Mouse (Mus musculus) MEL (cell line): Measurements from ENCODE around the gene Rhoa. TPM values are rescaled to one million over a fixed set of nuclear protein-coding genes. Genes with fewer than 3 reads are reported as not detected.

ENCODE experiments used
- DNase-seq: peaks from one replicate; pipeline ENCODE4 v3.0.0; 2011; ENCODE audit warnings: low read depth, low spot score
- H3K27ac ChIP-seq: 2 replicates; pipeline ENCODE4 v1.5.1; 2012; ENCODE audit warnings: low read depth, mild to moderate bottlenecking, control low read depth, low read length, moderate library complexity; ENCODE audit not compliant: control insufficient read depth
- H3K27me3 ChIP-seq, 2 experiments: fragments of 150-350 bp in 1 of 2; sonication (generic) in 1 of 2; 2 replicates each; pipeline ENCODE4 v1.6.1; 2012; ENCODE audit warnings: low read length in 2 of 2, mild to moderate bottlenecking in 2 of 2, improper control_type of control experiment in 1 of 2, moderate library complexity in 1 of 2; ENCODE audit not compliant: insufficient read depth in 2 of 2, control insufficient read depth in 1 of 2
- H3K36me3 ChIP-seq, 2 experiments: 2 replicates each; pipeline ENCODE4 v1.6.1; 2012 to 2014; ENCODE audit warnings: low read length in 2 of 2, improper control_type of control experiment in 1 of 2, inconsistent platforms in 1 of 2, mild to moderate bottlenecking in 1 of 2; ENCODE audit not compliant: insufficient read depth in 2 of 2, control insufficient read depth in 1 of 2
- H3K4me1 ChIP-seq, 2 experiments: fragments of 150-350 bp in 1 of 2; sonication (generic) in 1 of 2; 2 replicates each; pipeline ENCODE4 v1.6.1; 2012; ENCODE audit warnings: low read length in 2 of 2, improper control_type of control experiment in 1 of 2, mild to moderate bottlenecking in 1 of 2; ENCODE audit not compliant: insufficient read depth in 2 of 2, control insufficient read depth in 1 of 2
- H3K4me3 ChIP-seq, 2 experiments: fragments of 150-350 bp in 1 of 2; sonication (generic) in 1 of 2; 2 replicates each; pipeline ENCODE4 v1.5.1; 2012; ENCODE audit warnings: low read depth in 2 of 2, low read length in 2 of 2, mild to moderate bottlenecking in 2 of 2, moderate library complexity in 2 of 2, control low read depth in 1 of 2, improper control_type of control experiment in 1 of 2; ENCODE audit not compliant: control insufficient read depth in 1 of 2, insufficient read depth in 1 of 2
- H3K79me2 ChIP-seq: 2 replicates; pipeline ENCODE4 v1.6.1; 2012; ENCODE audit warnings: mild to moderate bottlenecking, low read length, moderate library complexity; ENCODE audit not compliant: control insufficient read depth, poor library complexity, insufficient read depth
- H3K9ac ChIP-seq: 2 replicates; pipeline ENCODE4 v1.6.1; 2012; ENCODE audit warnings: low read depth, mild to moderate bottlenecking, control low read depth, low read length, moderate library complexity; ENCODE audit not compliant: control insufficient read depth, poor library complexity, severe bottlenecking
- H3K9me3 ChIP-seq: fragments of 150-350 bp; sonication (generic); replicated peaks from 2 replicates; pipeline ENCODE4 v1.6.1; 2012; ENCODE audit warnings: mild to moderate bottlenecking, low read length, improper control_type of control experiment, moderate library complexity; ENCODE audit not compliant: insufficient read depth
- CHD2 ChIP-seq: IDR thresholded peaks from 2 replicates; pipeline ENCODE4 v1.6.1; 2011; ENCODE audit warnings: low read length, improper control_type of control experiment
- CTCF ChIP-seq, 3 experiments: IDR thresholded peaks in 2 of 3; conservative IDR thresholded peaks in 1 of 3; 2 replicates each; pipeline ENCODE4 v1.5.1; 2011 to 2012; ENCODE audit warnings: low read length in 3 of 3, low read depth in 2 of 3, mild to moderate bottlenecking in 2 of 3, improper control_type of control experiment in 1 of 3, inconsistent platforms in 1 of 3, mixed read lengths in 1 of 3, moderate library complexity in 1 of 3; ENCODE audit not compliant: control insufficient read depth in 1 of 3, insufficient read depth in 1 of 3, poor library complexity in 1 of 3, severe bottlenecking in 1 of 3
- ELF1 ChIP-seq: IDR thresholded peaks from 2 replicates; pipeline ENCODE4 v1.6.1; 2014; ENCODE audit warnings: low read depth, mild to moderate bottlenecking, inconsistent platforms, low read length, improper control_type of control experiment, moderate library complexity
- EP300 ChIP-seq, 2 experiments: IDR thresholded peaks; 2 replicates each; pipeline ENCODE4 v1.6.1; 2011; ENCODE audit warnings: improper control_type of control experiment in 2 of 2, low read length in 2 of 2, low read depth in 1 of 2, mild to moderate bottlenecking in 1 of 2
- ETS1 ChIP-seq: IDR thresholded peaks from 2 replicates; pipeline ENCODE4 v1.6.1; 2012; ENCODE audit warnings: low read depth, mild to moderate bottlenecking, inconsistent platforms, low read length, improper control_type of control experiment, moderate library complexity
- GABPA ChIP-seq: IDR thresholded peaks from 2 replicates; pipeline ENCODE4 v1.6.1; 2012; ENCODE audit warnings: low read depth, mild to moderate bottlenecking, inconsistent platforms, low read length, improper control_type of control experiment, moderate library complexity
- JUND ChIP-seq: IDR thresholded peaks from 2 replicates; pipeline ENCODE4 v1.6.1; 2011; ENCODE audit warnings: low read depth, mild to moderate bottlenecking, improper control_type of control experiment, low read length
- MAX ChIP-seq: IDR thresholded peaks from 2 replicates; pipeline ENCODE4 v1.6.1; 2011; ENCODE audit warnings: low read length, improper control_type of control experiment
- MAZ ChIP-seq: IDR thresholded peaks from 2 replicates; pipeline ENCODE4 v1.6.1; 2012; ENCODE audit warnings: low read depth, mild to moderate bottlenecking, inconsistent platforms, low read length, improper control_type of control experiment
- MEF2A ChIP-seq: IDR thresholded peaks from 2 replicates; pipeline ENCODE4 v1.6.1; 2014; ENCODE audit warnings: low read depth, mild to moderate bottlenecking, inconsistent platforms, low read length, improper control_type of control experiment; ENCODE audit not compliant: poor library complexity, insufficient replicate concordance, severe bottlenecking; ENCODE audit errors: extremely low read depth
- MYC ChIP-seq: IDR thresholded peaks from 2 replicates; pipeline ENCODE4 v1.6.1; 2011; ENCODE audit warnings: low read depth, mild to moderate bottlenecking, low read length, improper control_type of control experiment, moderate library complexity
- NELFE ChIP-seq: IDR thresholded peaks from 2 replicates; pipeline ENCODE4 v1.6.1; 2011; ENCODE audit warnings: low read depth, low read length, improper control_type of control experiment
- POLR2A ChIP-seq, 2 experiments: IDR thresholded peaks; 2 replicates each; pipeline ENCODE4 v1.6.1; 2011 to 2012; ENCODE audit warnings: low read length in 2 of 2, mild to moderate bottlenecking in 2 of 2, control low read depth in 1 of 2, improper control_type of control experiment in 1 of 2, low read depth in 1 of 2, moderate library complexity in 1 of 2; ENCODE audit not compliant: control insufficient read depth in 1 of 2, insufficient read depth in 1 of 2, poor library complexity in 1 of 2
- POLR2AphosphoS2 ChIP-seq: IDR thresholded peaks from 2 replicates; pipeline ENCODE4 v1.6.1; 2011; ENCODE audit warnings: low read length, improper control_type of control experiment
- POLR2AphosphoS5 ChIP-seq: IDR thresholded peaks from 2 replicates; pipeline ENCODE4 v1.6.1; 2012; ENCODE audit warnings: low read depth, borderline replicate concordance, mild to moderate bottlenecking, inconsistent platforms, low read length, moderate library complexity, mixed read lengths
- RCOR1 ChIP-seq: IDR thresholded peaks from 2 replicates; pipeline ENCODE4 v1.6.1; 2012; ENCODE audit warnings: low read depth, mild to moderate bottlenecking, inconsistent platforms, low read length, improper control_type of control experiment
- TBP ChIP-seq: IDR thresholded peaks from 2 replicates; pipeline ENCODE4 v1.8.0; 2011; ENCODE audit warnings: low read depth, low read length, improper control_type of control experiment
- TCF12 ChIP-seq: IDR thresholded peaks from 2 replicates; pipeline ENCODE4 v1.6.1; 2014; ENCODE audit warnings: low read depth, mild to moderate bottlenecking, inconsistent platforms, low read length, improper control_type of control experiment, moderate library complexity
- UBTF ChIP-seq: IDR thresholded peaks from 2 replicates; pipeline ENCODE4 v1.6.1; 2012; ENCODE audit warnings: low read depth, mild to moderate bottlenecking, inconsistent platforms, low read length, improper control_type of control experiment, moderate library complexity, borderline replicate concordance; ENCODE audit not compliant: insufficient read depth
- USF1 ChIP-seq: IDR thresholded peaks from 2 replicates; pipeline ENCODE4 v1.6.1; 2014; ENCODE audit warnings: low read depth, mild to moderate bottlenecking, inconsistent platforms, low read length, improper control_type of control experiment, moderate library complexity
- USF2 ChIP-seq, 2 experiments: IDR thresholded peaks; 2 replicates each; pipeline ENCODE4 v1.6.1; 2011 to 2012; ENCODE audit warnings: improper control_type of control experiment in 2 of 2, low read length in 2 of 2, borderline replicate concordance in 1 of 2, inconsistent platforms in 1 of 2, low read depth in 1 of 2, mild to moderate bottlenecking in 1 of 2; ENCODE audit not compliant: insufficient read depth in 1 of 2
- ZC3H11A ChIP-seq: IDR thresholded peaks from 2 replicates; pipeline ENCODE4 v1.6.1; 2012; ENCODE audit warnings: low read depth, mild to moderate bottlenecking, inconsistent platforms, low read length, improper control_type of control experiment
- ZMIZ1 ChIP-seq: IDR thresholded peaks from 2 replicates; pipeline ENCODE4 v1.6.1; 2012; ENCODE audit warnings: low read depth, mild to moderate bottlenecking, inconsistent platforms, low read length, improper control_type of control experiment, moderate library complexity
- ZNF384 ChIP-seq: IDR thresholded peaks from 2 replicates; pipeline ENCODE4 v1.6.1; 2012; ENCODE audit warnings: low read depth, mild to moderate bottlenecking, inconsistent platforms, low read length, improper control_type of control experiment
- polyA plus RNA-seq, 2 experiments: library from polyadenylated mRNA; stranded (reverse) in 1 of 2; unstranded in 1 of 2; fragments of >175 nt in 1 of 2; fragments of >200 nt in 1 of 2; gene quantifications; 2 replicates each; pipeline versions ENCODE4 v1.2.1 to v1.2.4; 2012; ENCODE audit warnings: low replicate concordance in 2 of 2, low read depth in 1 of 2; ENCODE audit not compliant: insufficient read length in 2 of 2, insufficient read depth in 1 of 2, missing spikeins in 1 of 2
- total RNA-seq: library from RNA; depleted of rRNA; stranded (reverse); fragments of 300-350 nt; gene quantifications from 2 replicates; pipeline ENCODE4 v1.2.3, GENCODE M21; 2012

Rhoa gene
- total and polyA plus RNA-seq, 3 experiments, result 80.9 to 241 TPM; not detected in 1

DNA sequence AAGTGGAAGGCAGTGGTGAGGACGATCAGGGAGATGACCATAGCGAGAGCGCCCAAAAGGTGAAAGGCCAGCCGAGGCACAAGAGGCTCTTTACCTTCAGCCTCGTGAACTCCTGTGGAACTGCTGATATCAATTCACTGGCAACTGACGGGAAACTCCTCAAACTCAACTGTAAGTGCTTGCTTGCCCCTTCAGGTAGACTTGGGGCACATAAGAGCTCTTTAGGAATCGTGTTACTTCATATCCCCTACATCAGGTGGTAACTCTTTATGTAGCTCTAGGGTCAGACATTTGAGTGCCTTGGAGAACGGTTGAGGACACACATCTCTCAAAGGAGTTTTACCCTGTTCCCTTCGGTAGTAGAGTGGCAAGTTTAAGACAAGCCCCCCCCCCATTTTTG lies 75.5 kb downstream of the Rhoa start:
- Histone ChIP-seq H3K9me3 (no peaks in the 10 kb centered on the region), H3K79me2 (no peaks in the 10 kb centered on the region), H3K27ac (no peak overlapping the region), H3K4me3 (no peak overlapping the region), H3K36me3 (peaks cover 0 to 28% of the 10 kb centered on the region in 2 experiments; a peak in 2 of 4 replicates), H3K4me1 (no peaks in the 10 kb centered on the region), H3K27me3 (no peaks in the 10 kb centered on the region), H3K9ac (no peak overlapping the region)
- no peak for DNase-seq
- no peak for TF ChIP-seq ELF1
- TF ChIP-seq POLR2A (IDR thresholded peaks at IDR 0.05; ENCODE audit: control insufficient read depth in 1 of 2, insufficient read depth in 1 of 2, low read depth in 1 of 2, low read length in 2 of 2, poor library complexity in 1 of 2), result no peak
- TF ChIP-seq RCOR1, result no peak
- TF ChIP-seq MAX, result no peak
- no peak for TF ChIP-seq EP300 (IDR thresholded peaks at IDR 0.05; ENCODE audit: low read depth in 1 of 2, low read length in 2 of 2)
- TF ChIP-seq ZC3H11A, result no peak
- TF ChIP-seq UBTF, result no peak
- TF ChIP-seq NELFE, result no peak
- TF ChIP-seq MYC, result no peak
- TF ChIP-seq GABPA, result no peak
- no peak for TF ChIP-seq ZMIZ1
- TF ChIP-seq USF2 (IDR thresholded peaks at IDR 0.05; ENCODE audit: borderline replicate concordance in 1 of 2, insufficient read depth in 1 of 2, low read depth in 1 of 2, low read length in 2 of 2), result no peak
- TF ChIP-seq POLR2AphosphoS5, result no peak
- no peak for TF ChIP-seq MEF2A

- Histone ChIP-seq H3K27me3 (no peaks in the 10 kb centered on the region), H3K9ac (no peak overlapping the region), H3K27ac (no peak overlapping the region), H3K4me3 (no peak overlapping the region), H3K4me1 (no peaks in the 10 kb centered on the region), H3K36me3 (peaks cover 0 to 24% of the 10 kb centered on the region in 2 experiments; a peak in 2 of 4 replicates), H3K9me3 (no peaks in the 10 kb centered on the region), H3K79me2 (no peaks in the 10 kb centered on the region)
- DNase-seq, result no peak
- TF ChIP-seq ZC3H11A (no peak), USF1 (no peak), GABPA (no peak), MAX (no peak), MAZ (no peak), ETS1 (no peak), POLR2AphosphoS2 (no peak), ZNF384 (no peak), TBP (no peak), ZMIZ1 (no peak), TCF12 (no peak), EP300 (IDR thresholded peaks at IDR 0.05; ENCODE audit: low read depth in 1 of 2, low read length in 2 of 2) (no peak), RCOR1 (no peak), JUND (no peak), CTCF (IDR thresholded peaks at IDR 0.05 in 2 of 3, conservative IDR thresholded peaks at IDR 0.05 in 1 of 3; ENCODE audit: control insufficient read depth in 1 of 3, insufficient read depth in 1 of 3, low read depth in 2 of 3, low read length in 3 of 3, poor library complexity in 1 of 3, severe bottlenecking in 1 of 3) (no peak), CHD2 (no peak)
These were observed 79.1 kb downstream of the Rhoa start for GRCm38 (mm10) chr9:108385006-108385405.
